Mouse (Mus musculus) large intestine, adult 2 months (tissue): ENCODE data around the gene Spert. TPM values are rescaled to one million over a fixed set of nuclear protein-coding genes. Genes with fewer than 3 reads are reported as not detected.

Source experiments
- DNase-seq: peaks from one replicate; pipeline ENCODE4 v3.0.0-alpha.2; 2012; ENCODE audit warnings: low read depth, low spot score
- WGBS: fragments of 180-500 bp; shearing (Covaris S2); methylation state at CpG from one replicate; pipeline ENCODE4 v1.1.7; 2018; 5-methylcytosine and 5-hydroxymethylcytosine counted together
- polyA plus RNA-seq: library from polyadenylated mRNA; depleted of rRNA; stranded (reverse); fragments of >200 nt; gene quantifications from 2 replicates; pipeline ENCODE4 v1.2.3, GENCODE M21; 2012; rRNA removed

Gene Spert
- not detected in 2 replicates for polyA plus RNA-seq

- no peak for DNase-seq
- 47% methylated on average over 3 of the region's 3 CpGs for WGBS
Measured at GRCm38 (mm10) chr14:75592978-75593377, at the start of gene Spert. Gene Spert, minus strand, starts transcription at chr14:75593116.

GRCm38 (mm10) chr14:75642080-75642479 lies 49.2 kb upstream of the Spert start, which contains the start of gene Erich6b:
Gene Erich6b, plus strand, starts transcription at chr14:75642259.
- DNase-seq, result no peak
- 83% methylated on average over 8 of the region's 8 CpGs for WGBS

DNA sequence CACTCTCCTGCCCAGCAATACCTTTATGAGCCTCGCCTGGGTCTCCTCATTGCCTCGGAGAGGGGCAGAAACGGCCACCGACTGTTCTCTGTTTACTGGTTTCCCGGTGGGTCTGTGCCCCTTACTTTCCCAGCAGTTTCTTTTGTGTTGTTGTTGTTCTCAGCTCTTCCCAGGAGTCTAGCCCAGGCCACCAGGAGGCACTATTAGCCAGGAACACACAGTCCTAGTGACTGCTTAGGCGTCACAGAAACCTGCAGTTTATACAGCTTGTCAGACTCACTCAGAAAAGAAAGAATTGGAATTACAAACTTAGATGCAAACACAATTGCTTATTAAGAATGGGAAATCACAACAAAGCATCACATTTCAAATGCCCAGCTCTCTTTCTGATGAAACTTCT lies 48.5 kb upstream of the Spert start:
- WGBS, result 63% methylated on average over 6 of the region's 6 CpGs
- DNase-seq, result no peak

DNA sequence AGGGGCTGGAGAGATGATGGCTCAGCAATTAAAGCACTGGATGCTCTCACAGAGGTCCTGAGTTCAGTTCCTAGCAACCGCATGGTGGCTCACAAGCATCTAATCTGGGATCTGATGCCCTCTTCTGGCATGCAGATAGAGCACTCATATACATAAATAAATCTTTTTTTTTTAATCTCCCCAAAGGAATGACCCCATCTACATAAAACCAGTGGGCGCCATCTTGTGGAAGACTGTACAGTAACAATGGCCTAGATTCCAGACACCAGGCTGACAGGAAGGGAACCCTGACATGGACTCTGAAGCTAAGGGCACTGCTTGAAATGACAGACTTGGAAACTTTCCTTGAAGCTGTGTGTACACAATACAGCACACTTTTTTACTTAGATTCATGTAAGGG lies 47.9 kb upstream of the Spert start:
- DNase-seq, result no peak
- WGBS, result 87% methylated on average over 2 of the region's 2 CpGs

- WGBS, result 75% methylated on average over 4 of the region's 4 CpGs
- DNase-seq, result no peak
Measured at GRCm38 (mm10) chr14:75637641-75638040, 44.7 kb upstream of the Spert start.

DNA sequence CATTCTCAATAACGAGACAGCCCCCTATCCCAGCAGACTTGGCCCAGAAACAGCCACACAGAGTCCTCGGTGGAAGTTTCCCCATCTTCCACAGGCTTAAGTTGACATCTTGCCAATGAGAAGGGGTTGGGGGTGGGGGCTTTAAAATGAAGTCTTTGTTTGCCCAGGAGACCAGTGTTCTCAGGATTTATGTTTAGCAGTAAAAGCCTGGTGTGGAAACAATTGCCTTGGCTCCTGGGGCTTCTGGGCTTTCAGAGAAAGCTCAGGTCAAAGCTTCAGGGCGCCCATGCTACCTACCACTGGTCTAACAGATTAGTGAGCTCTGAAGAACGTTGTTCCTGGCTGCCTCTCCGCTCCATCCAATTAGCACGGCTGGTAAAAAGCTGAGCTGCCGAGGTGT lies 43.2 kb upstream of the Spert start:
- no peak for DNase-seq
- WGBS, result 36% methylated on average over 7 of the region's 7 CpGs

- 65% methylated on average over 12 of the region's 12 CpGs for WGBS
- no peak for DNase-seq
Measured at GRCm38 (mm10) chr14:75635350-75635749, 42.4 kb upstream of the Spert start.

- no peak for DNase-seq
- whole genome bisulfite sequencing, result 88% methylated on average over 8 of the region's 8 CpGs
Measured at GRCm38 (mm10) chr14:75628870-75629269, 36.0 kb upstream of the Spert start.

- 74% methylated on average over 7 of the region's 7 CpGs for WGBS
Measured at GRCm38 (mm10) chr14:75622984-75623383, 30.1 kb upstream of the Spert start.

DNA sequence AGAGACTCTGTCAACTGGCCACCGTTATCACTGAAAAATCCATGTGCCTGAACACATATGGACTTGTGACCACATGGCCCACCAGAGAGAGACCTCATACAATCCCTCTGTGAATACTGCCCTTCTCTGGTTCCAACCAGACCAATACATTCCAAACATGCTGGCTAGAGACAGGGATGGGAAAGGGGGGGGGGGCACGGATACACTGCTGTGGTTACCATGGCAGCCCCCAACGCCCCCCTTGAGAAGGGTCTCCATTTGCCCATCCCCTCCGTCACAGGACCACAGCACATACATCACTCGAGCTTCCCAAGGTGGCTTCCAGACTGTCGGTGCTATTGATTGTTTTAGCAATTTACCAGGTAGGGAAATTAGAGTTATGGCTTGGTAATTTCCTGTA lies 23.5 kb upstream of the Spert start:
- WGBS, result 79% methylated on average over 6 of the region's 6 CpGs
- no peak for DNase-seq

More at GRCm38 (mm10) chr14:75622984-75623383, 30.1 kb upstream of the Spert start:
- no peak for DNase-seq

DNA sequence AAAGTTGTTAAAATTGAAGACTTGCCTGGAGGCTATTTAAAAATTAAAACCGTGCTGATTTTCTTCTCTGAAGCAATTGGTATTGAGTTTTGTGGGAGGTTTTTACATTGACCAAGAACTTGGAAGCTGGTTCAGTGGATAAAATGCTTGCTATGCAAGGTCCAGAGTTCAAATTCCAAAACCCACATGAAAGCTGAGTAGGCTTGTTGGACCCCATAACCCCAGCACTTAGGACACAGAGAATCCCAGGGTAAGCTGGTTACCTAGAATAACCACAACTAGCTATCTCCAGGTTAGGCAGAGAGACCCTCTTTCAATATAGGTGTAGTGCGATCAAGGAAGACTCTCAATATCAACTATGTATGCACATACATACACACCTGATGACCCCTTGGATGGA lies 16.3 kb upstream of the Spert start:
- 90% methylated on average over 2 of the region's 2 CpGs for WGBS
- no peak for DNase-seq

GRCm38 (mm10) chr14:75583870-75584269 lies 9.0 kb downstream of the Spert start:
- DNase-seq, result no peak
- WGBS, result 55% methylated on average over 12 of the region's 12 CpGs

DNA sequence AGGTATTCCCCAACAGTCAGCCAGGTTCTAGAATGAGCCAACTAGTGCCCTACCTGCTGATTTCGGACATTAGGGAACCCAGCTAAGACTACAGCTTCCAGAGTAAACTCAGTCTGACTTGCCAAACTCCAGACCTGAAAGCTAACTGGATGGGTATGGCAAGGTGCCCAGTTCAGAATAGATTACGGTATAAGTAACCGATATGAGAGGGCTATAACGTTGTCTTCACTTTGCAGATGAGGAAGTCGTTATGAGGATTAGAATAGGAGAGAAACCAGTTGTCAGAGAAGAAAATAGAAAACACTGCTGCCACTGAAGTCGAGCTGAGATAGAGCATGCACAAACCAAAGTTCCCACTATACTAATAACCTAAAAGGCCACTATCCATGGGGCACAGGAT lies 13.9 kb downstream of the Spert start:
- 40% methylated on average over 6 of the region's 6 CpGs for WGBS
- no peak for DNase-seq

DNA sequence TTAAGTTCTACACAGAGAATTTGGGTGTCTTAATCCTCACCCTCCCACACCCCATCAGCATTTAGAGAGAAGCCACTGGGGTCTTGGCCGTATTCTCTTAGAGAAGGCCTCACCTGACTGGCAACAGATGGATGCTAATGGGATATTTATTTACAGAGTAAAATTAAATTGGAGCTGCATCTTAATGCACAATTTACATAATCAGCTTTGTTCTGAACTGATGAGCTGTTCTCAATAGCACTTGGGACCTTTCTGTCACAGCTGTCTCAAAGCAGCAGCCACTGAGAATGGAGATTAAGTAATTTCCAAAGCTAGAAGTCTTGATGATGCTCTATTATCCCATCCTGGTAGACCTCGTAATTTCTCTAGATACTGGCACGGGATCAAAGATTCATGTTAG lies 26.6 kb downstream of the Spert start:
- 76% methylated on average over 3 of the region's 3 CpGs for WGBS
- DNase-seq, result no peak

- 76% methylated on average over 14 of the region's 14 CpGs for WGBS
- DNase-seq, result no peak
Measured at GRCm38 (mm10) chr14:75565534-75566140, 27.3 kb downstream of the Spert start.

GRCm38 (mm10) chr14:75561577-75562331 lies 31.2 kb downstream of the Spert start:
- 49% methylated on average over 9 of the region's 9 CpGs for WGBS
- DNase-seq, result no peak

DNA sequence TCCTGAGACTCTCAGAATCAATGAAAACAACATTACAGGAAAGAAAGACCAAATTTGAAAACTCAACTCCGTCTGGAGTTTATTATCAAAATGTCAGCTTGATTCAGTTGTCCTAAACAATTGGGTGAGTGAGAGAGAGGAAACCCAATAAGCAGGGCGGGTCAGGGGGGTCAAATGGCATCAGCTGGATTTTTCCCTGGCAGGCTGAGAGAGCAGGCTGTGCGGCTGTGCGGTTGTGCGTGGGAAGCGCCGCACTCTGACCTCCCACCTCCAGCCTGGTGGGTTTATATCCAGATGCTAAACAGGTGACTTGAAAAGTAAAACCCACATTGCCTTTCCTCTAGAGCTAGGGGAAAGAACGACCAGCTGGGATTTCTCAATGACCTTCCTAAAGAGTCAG lies 51.2 kb downstream of the Spert start:
- WGBS, result 53% methylated on average over 8 of the region's 8 CpGs

DNA sequence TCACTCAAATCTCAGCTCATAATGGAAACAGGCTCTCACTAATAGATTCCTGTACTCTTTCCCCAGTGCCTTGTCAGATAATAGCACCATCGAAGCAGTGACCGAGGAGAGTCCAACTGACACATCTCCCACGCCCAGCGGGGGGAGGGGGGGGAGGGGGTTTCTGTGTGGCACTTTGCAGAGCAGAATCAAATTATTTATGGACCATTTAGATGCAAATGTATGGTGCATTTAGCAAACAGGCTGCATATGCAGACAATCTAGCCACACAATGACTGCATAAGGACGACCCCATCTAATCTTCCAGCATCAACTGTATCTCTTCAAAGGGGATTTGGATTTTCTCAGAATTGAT lies 51.9 kb downstream of the Spert start:
- DNase-seq, result no peak
- WGBS, result 48% methylated on average over 5 of the region's 5 CpGs

More for the DNA sequence above, 51.2 kb downstream of the Spert start:
- no peak for DNase-seq

- 54% methylated on average over 17 of the region's 17 CpGs for WGBS
- DNase-seq, result no peak
Measured at GRCm38 (mm10) chr14:75540216-75540995, 52.5 kb downstream of the Spert start.

DNA sequence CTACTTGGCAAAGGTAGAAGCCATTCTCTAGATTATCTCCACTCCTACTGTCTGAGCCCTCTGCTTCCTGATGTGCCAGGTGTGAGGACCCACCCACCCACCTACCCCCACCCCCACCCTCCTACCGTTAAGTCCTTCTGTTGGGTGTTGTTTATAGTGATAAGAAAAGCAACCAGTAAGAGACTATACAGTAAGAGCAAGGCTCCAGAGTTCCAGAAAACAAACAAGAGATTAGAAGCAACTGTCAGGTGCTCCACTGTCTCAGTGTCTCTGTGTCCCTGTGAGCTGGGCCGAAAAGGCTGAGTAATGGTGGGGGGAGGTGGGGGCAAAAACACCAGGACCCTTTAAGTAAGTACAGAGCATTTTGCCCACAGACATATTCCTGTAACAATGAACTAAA lies 53.7 kb downstream of the Spert start:
- 27% methylated on average over 2 of the region's 2 CpGs for WGBS
- no peak for DNase-seq
